Mouse (Mus musculus): ENCODE results near the gene Klra6.
"Not testable (repeated sequence)": the region's sequence is repeated elsewhere in the genome, so short reads cannot be mapped to it uniquely, and the experiment has no call there.

Klra6 gene

DNA sequence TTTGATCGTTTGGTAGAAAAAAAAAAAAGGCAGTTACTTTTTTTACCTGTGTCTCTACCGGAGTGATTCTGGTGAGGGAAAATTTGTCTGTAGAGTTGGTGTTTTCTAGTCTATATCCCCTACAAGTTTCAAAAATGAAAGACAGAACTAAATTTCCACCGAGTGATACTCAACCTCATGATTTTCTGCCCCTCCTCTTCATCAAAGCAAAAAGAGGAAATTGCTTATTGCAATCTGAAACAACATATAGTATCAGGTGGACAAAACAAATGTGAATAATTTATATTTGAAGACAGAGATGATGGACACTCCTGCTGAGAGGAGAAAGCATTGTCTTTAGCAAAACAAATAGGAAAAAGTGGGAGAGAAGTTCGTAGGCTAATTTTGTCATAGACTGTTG lies at the start of gene Klra6:
Gene Klra6, minus strand, starts transcription at position 101 of the 400 bp plus-strand sequence.
- no peak for DNase-seq (ENCODE audit: low spot score)

DNA sequence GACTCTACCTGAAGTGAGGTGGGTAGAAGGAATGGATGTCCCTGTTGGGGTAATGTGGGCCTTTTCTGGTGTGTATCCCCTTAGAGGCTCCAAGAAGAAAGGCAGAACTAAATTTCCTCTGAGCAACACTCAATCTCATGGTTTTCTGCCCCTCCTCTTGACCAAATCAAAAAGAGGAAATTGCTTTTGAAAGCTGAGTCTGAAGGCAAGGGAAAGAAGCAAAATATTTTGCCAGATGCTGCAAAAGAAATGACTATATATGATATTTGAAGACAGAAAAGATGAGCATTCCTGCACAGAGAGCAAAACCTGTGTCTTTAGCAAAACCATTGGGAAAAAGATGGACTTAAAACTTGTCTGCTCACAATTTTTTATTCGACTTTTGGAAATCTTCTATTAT lies 40.4 kb upstream of the Klra6 start, which contains the start of gene Klra4:
Gene Klra4, minus strand, starts transcription at position 101 of the 400 bp plus-strand sequence.
- not testable (repeated sequence) for DNase-seq (ENCODE audit: low spot score)

DNA sequence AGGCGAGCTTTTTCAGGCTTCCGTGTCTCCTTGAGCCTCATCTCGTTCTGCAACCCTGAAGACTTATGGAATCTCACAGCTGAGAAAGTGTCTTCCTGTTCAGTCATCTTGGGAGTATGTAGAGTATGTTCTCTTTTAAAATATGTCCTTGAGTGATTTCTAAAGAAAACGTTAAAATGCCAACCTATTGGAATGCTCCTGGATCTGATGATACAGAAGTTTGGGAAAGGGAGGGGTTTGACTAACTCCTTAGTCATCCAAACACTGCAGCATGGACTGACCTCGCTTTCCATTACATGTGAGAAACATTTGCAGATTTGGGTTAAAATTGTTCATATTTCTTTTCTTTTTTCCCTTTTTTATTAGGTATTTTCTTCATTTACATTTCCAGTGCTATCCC lies 38.4 kb upstream of the Klra6 start:
- DNase-seq (ENCODE audit: low spot score): no peak

DNA sequence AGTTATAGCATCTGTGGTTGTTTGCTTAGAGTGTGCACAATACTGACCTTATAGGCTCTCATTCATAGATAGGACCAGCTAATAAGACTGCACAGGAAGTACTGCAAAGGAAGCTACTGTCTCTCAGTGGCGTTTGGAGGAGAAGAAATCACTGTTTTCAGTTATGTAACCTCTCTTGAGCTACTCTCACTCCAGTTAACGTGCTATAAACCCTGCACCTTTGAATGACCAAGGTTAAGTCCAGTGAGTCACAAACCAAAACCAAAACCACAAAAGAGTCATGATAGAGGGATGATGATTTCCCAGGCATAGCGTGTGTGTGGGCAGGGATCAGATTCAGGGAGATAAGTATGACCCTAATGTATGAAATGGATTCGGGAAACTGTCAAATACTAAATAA lies 8.4 kb upstream of the Klra6 start:
- not testable (repeated sequence) for DNase-seq (ENCODE audit: low spot score)

DNA sequence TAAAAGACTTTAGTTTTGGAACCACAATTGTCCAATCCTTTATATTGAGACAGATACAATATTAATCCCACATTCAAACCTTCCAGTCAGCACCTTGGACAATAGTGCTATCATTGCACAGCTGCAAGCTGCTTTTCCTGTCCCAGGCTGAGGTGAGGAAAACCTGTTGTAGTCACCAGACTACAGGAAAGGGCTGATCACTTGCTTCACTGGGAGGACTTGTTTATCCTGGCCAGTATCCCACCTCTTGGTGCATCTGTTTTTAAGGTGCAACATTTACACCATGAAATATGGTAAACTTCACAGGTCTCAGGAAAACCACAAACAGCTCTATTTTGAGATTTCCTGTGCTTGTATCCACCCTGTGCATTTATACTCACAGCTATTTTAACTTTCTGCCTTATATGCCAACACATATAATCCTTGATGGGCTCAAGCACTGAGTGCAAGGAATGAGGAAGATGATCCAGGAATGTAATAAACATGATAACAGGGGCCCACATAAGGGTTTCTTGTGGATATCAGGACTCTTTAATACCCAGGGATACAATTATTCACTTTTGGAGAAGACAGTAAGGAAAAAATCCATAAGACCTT lies 4.8 kb upstream of the Klra6 start:
- not testable (repeated sequence) for DNase-seq (ENCODE audit: low spot score)

All from layer of hippocampus, adult 9-10 months (tissue).